Mouse (Mus musculus): ENCODE measurements around the gene Nr1d2.

- TF ChIP-seq POLR2A (IDR thresholded peaks at IDR 0.05; ENCODE audit: low read depth, low read length) (no peak), CTCF (IDR thresholded peaks at IDR 0.05; ENCODE audit: borderline replicate concordance, insufficient read depth, low read length) (no peak)
Measured at GRCm38 (mm10) chr14:18221977-18222376, 16.9 kb downstream of the Nr1d2 start.
